Mouse (Mus musculus): ENCODE measurements around the gene H3f3a. TPM values are rescaled to one million over a fixed set of nuclear protein-coding genes. Genes with fewer than 3 reads are reported as not detected.

The H3f3a gene
- polyA plus RNA-seq, 1 experiment from 2014 or later, result 2,025 TPM

DNA sequence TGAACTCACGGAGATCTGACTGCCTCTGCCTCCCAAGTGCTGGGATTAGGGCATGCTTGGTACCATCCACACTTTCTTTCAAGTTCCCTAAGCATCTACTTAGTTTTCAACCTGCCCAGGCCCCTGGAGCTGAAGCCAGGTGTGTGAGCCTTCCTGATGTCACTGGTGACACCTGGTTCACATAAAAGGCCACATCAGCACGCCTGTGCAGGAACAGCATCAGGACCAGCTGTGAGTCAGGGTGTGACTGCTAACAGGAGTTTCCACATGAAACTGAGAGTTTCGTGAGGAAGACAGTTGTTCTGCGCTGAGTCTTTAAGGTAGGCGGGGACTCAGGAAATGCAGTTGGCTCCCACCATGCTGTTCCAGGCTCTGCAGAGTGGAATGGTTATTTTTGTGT lies 48.4 kb downstream of the H3f3a start:
- Histone ChIP-seq H3K27ac (ENCODE audit: low read depth) (no peak overlapping the region), H3K9me3 (ENCODE audit: control insufficient read depth, low read length) (no peaks in the 10 kb centered on the region), H3K4me3 (ENCODE audit: low read depth, low read length) (no peak overlapping the region), H3K27me3 (replicated peaks; ENCODE audit: control insufficient read depth, insufficient read depth, low read length) (no peaks in the 10 kb centered on the region), H3K9ac (ENCODE audit: low read length) (no peak overlapping the region), H3K36me3 (ENCODE audit: control insufficient read depth, insufficient read depth, low read length) (no peaks in the 10 kb centered on the region), H3K4me1 (replicated peaks; ENCODE audit: control insufficient read depth, insufficient read depth, low read length) (peaks cover 14% of the 10 kb centered on the region), H3K4me2 (ENCODE audit: low read length) (no peak overlapping the region)
- WGBS, result 79% methylated on average over 5 of the region's 5 CpGs
- ATAC-seq (replicated peaks; ENCODE audit: low FRiP score, low TSS enrichment, low read depth), result no peak
- no peak for DNase-seq (ENCODE audit: low spot score)

DNA sequence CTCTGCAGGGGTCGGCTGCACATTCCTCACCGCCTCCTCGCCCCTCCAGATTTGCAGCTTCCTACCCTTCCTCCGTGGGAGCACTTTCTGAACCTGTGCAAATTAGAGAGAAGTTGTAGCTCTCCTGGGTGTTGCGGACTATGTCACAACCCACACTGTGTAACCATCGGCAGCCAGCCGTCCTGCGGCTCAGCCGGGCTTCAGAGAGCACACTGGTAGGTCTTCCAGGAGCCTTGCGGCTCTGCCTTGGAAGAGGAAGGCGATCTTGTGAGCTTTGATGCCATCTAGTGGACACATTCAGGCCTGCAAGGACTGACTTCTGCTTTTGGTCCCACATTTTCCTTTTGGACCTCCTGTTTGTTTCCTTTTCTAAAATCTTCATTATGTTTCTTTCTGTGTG lies 49.9 kb downstream of the H3f3a start:
- Histone ChIP-seq H3K4me1 (replicated peaks; ENCODE audit: control insufficient read depth, insufficient read depth, low read length) (peaks cover 13% of the 10 kb centered on the region), H3K4me2 (ENCODE audit: low read length) (peak overlapping the region; percentile 65), H3K9ac (ENCODE audit: low read length) (0 out of 2 replicates have a peak overlapping the region, but pooled peaks have one; percentile 25), H3K27ac (ENCODE audit: low read depth) (no peak overlapping the region), H3K36me3 (ENCODE audit: control insufficient read depth, insufficient read depth, low read length) (no peaks in the 10 kb centered on the region), H3K4me3 (ENCODE audit: low read depth, low read length) (peak overlapping the region; percentile 30), H3K27me3 (replicated peaks; ENCODE audit: control insufficient read depth, insufficient read depth, low read length) (no peaks in the 10 kb centered on the region), H3K9me3 (ENCODE audit: control insufficient read depth, low read length) (no peaks in the 10 kb centered on the region)
- ATAC-seq (replicated peaks; ENCODE audit: low FRiP score, low TSS enrichment, low read depth), result peak; percentile 59
- 0% methylated on average over 11 of the region's 11 CpGs for WGBS
- DNase-seq (ENCODE audit: low spot score), result peak; percentile 91

DNA sequence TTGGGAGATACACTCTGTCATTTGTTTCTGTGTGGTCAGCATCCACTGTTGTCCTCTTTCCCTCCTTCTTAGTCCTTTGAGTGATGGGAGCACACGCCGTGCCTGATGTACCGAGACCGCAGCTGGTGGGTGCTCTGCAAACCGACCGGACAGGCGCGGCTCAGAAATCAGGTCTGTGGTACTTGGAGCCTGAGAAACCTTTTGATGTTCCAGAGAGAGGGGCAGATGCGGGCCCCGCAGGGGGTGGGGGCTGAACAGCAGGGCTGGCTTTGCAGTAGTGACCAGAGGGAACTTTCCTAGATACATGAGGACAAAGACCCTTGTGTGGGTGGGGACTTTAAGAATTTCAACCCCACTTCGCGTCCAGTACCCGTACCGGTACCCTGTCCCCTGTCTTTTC lies 50.4 kb downstream of the H3f3a start:
- ATAC-seq (replicated peaks; ENCODE audit: low FRiP score, low TSS enrichment, low read depth), result peak; percentile 18; the same call in 1 of the 2 replicates
- Histone ChIP-seq H3K4me2 (ENCODE audit: low read length) (peak overlapping the region; percentile 65), H3K9ac (ENCODE audit: low read length) (0 out of 2 replicates have a peak overlapping the region, but pooled peaks have one; percentile 25), H3K4me1 (replicated peaks; ENCODE audit: control insufficient read depth, insufficient read depth, low read length) (peaks cover 9% of the 10 kb centered on the region), H3K4me3 (ENCODE audit: low read depth, low read length) (peak overlapping the region; percentile 30), H3K27ac (ENCODE audit: low read depth) (no peak overlapping the region), H3K36me3 (ENCODE audit: control insufficient read depth, insufficient read depth, low read length) (no peaks in the 10 kb centered on the region), H3K9me3 (ENCODE audit: control insufficient read depth, low read length) (no peaks in the 10 kb centered on the region), H3K27me3 (replicated peaks; ENCODE audit: control insufficient read depth, insufficient read depth, low read length) (no peaks in the 10 kb centered on the region)
- no peak for DNase-seq (ENCODE audit: low spot score)
- 15% methylated on average over 14 of the region's 14 CpGs for WGBS

DNA sequence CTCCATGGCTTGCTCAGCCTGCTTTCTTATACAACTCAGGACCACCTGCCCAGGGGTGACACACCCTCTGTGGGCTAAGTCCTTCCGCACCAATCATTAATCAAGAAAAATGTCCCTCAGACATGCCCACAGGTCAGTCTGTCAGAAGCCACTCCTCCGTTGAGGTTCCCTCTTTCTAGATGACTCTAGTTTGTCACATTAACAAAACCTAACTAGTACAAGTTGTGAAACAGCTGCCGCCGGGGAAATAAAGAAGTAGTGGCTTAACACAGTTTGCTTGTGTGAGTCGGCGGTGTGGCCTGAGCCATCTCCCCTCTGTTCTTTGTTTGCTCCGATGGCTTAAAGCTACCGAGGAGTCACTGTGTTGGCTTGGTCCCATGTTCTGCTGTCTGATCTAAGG lies 51.1 kb downstream of the H3f3a start:
- no peak for DNase-seq (ENCODE audit: low spot score)
- Histone ChIP-seq H3K9me3 (ENCODE audit: control insufficient read depth, low read length) (no peaks in the 10 kb centered on the region), H3K4me3 (ENCODE audit: low read depth, low read length) (no peak overlapping the region), H3K36me3 (ENCODE audit: control insufficient read depth, insufficient read depth, low read length) (no peaks in the 10 kb centered on the region), H3K27ac (ENCODE audit: low read depth) (no peak overlapping the region), H3K9ac (ENCODE audit: low read length) (no peak overlapping the region), H3K27me3 (replicated peaks; ENCODE audit: control insufficient read depth, insufficient read depth, low read length) (no peaks in the 10 kb centered on the region), H3K4me1 (replicated peaks; ENCODE audit: control insufficient read depth, insufficient read depth, low read length) (peaks cover 5% of the 10 kb centered on the region), H3K4me2 (ENCODE audit: low read length) (no peak overlapping the region)
- ATAC-seq (replicated peaks; ENCODE audit: low FRiP score, low TSS enrichment, low read depth), result no peak
- WGBS, result 72% methylated on average over 8 of the region's 8 CpGs

DNA sequence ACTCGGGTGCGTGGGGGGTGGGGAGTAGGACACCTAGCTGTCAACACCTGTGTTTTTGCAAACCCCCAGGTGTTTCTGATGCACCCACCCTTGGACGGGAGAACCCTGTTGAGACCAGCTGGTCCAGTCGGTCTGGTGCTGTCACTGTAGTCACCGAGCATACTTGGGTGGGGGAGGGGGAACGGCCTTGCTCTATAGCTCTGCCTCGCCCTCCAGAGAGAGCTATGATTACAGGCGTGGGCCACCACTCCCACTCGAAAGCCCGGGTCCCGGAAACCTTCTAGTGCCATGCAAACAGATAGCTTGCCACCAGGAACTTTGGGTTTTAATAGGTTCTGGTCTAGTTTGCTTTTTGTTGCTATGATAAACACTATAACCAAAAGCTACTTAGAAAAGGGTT lies 51.6 kb downstream of the H3f3a start:
- no peaks in the 10 kb centered on the region for H3K9me3 ChIP-seq (ENCODE audit: control insufficient read depth, low read length)
- no peaks in the 10 kb centered on the region for H3K4me1 ChIP-seq (replicated peaks; ENCODE audit: control insufficient read depth, insufficient read depth, low read length)
- H3K4me2 ChIP-seq (ENCODE audit: low read length), result no peak overlapping the region
- no peak overlapping the region for H3K27ac ChIP-seq (ENCODE audit: low read depth)
- H3K4me3 ChIP-seq (ENCODE audit: low read depth, low read length), result no peak overlapping the region
- 69% methylated on average over 11 of the region's 11 CpGs for WGBS
- H3K36me3 ChIP-seq (ENCODE audit: control insufficient read depth, insufficient read depth, low read length), result no peaks in the 10 kb centered on the region
- no peaks in the 10 kb centered on the region for H3K27me3 ChIP-seq (replicated peaks; ENCODE audit: control insufficient read depth, insufficient read depth, low read length)
- H3K9ac ChIP-seq (ENCODE audit: low read length), result no peak overlapping the region
- ATAC-seq (replicated peaks; ENCODE audit: low FRiP score, low TSS enrichment, low read depth) (no peak), DNase-seq (ENCODE audit: low spot score) (no peak)

DNA sequence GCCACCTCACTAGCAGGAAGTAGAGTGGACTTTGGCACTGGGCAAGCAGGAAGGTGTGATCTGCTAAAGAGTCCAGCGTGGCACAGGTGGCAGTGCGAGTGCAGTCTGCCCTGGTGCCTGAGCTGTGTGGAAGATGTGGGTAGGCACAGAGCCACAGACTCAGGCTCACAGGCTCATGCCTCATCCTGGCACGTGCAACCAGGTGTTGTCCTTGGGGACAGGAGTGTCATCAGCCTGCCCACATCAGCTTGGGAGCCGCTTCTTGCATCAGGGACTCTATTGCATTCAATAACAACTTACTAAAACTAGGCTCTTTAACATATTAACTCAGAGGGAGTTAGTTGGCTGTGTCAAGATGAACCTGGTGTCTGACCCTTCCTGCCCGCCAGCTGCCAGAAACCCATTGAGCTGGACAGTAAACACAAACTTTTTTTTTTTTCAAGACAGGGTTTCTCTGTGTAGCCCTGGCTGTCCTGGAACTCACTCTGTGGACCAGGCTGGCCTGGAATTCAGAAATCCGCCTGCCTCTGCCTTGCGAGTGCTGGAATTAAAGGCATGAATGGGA lies 55.7 kb downstream of the H3f3a start:
- WGBS, result 83% methylated on average over 7 of the region's 7 CpGs
- Histone ChIP-seq H3K4me1 (replicated peaks; ENCODE audit: control insufficient read depth, insufficient read depth, low read length) (no peaks in the 10 kb centered on the region), H3K9me3 (ENCODE audit: control insufficient read depth, low read length) (no peaks in the 10 kb centered on the region), H3K4me2 (ENCODE audit: low read length) (no peak overlapping the region), H3K9ac (ENCODE audit: low read length) (no peak overlapping the region), H3K36me3 (ENCODE audit: control insufficient read depth, insufficient read depth, low read length) (peaks cover 23% of the 10 kb centered on the region), H3K4me3 (ENCODE audit: low read depth, low read length) (no peak overlapping the region), H3K27ac (ENCODE audit: low read depth) (no peak overlapping the region), H3K27me3 (replicated peaks; ENCODE audit: control insufficient read depth, insufficient read depth, low read length) (no peaks in the 10 kb centered on the region)
- DNase-seq (ENCODE audit: low spot score) (no peak), ATAC-seq (replicated peaks; ENCODE audit: low FRiP score, low TSS enrichment, low read depth) (0 out of 2 replicates have a peak, but pooled peaks have one; percentile 41)

DNA sequence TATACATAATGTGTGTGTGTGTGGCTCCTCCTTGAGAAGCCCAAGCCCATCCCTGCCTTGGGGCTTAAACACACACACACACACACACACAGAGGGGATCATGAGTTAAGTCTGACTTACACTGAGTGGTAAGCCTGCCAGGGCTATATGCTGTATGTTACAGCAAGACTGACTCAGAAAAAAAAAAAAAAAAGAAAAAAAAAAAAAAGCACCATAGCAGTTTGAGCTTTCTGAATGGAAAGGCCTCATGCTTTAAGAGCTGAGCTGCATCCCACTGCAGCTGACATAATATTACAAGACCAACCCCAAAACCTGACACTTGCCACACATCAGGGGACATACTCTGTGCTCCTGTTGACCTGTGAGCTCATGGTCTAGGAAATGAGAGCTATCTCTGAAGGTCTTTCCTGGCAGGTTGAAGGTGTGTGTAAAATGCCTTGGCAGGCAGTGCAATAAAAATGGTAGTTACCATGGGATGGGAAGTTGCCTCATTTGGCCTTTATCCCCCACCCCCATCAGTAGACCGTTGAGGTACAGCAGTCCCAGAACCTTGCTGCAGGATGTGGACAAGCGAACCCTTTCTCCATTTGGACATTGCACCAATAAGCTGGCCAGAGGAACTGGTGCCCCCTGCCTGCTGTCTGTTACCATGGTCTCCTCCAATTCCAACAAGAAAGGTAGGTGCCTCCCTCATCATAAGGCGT lies 56.3 kb downstream of the H3f3a start:
- WGBS, result 81% methylated on average over 3 of the region's 3 CpGs
- Histone ChIP-seq H3K27me3 (replicated peaks; ENCODE audit: control insufficient read depth, insufficient read depth, low read length) (no peaks in the 10 kb centered on the region), H3K36me3 (ENCODE audit: control insufficient read depth, insufficient read depth, low read length) (peaks cover 29% of the 10 kb centered on the region), H3K9me3 (ENCODE audit: control insufficient read depth, low read length) (no peaks in the 10 kb centered on the region), H3K9ac (ENCODE audit: low read length) (no peak overlapping the region), H3K4me2 (ENCODE audit: low read length) (no peak overlapping the region), H3K4me3 (ENCODE audit: low read depth, low read length) (no peak overlapping the region), H3K27ac (ENCODE audit: low read depth) (no peak overlapping the region), H3K4me1 (replicated peaks; ENCODE audit: control insufficient read depth, insufficient read depth, low read length) (no peaks in the 10 kb centered on the region)
- ATAC-seq (replicated peaks; ENCODE audit: low FRiP score, low TSS enrichment, low read depth), result 0 out of 2 replicates have a peak, but pooled peaks have one; percentile 12
- no peak for DNase-seq (ENCODE audit: low spot score)

DNA sequence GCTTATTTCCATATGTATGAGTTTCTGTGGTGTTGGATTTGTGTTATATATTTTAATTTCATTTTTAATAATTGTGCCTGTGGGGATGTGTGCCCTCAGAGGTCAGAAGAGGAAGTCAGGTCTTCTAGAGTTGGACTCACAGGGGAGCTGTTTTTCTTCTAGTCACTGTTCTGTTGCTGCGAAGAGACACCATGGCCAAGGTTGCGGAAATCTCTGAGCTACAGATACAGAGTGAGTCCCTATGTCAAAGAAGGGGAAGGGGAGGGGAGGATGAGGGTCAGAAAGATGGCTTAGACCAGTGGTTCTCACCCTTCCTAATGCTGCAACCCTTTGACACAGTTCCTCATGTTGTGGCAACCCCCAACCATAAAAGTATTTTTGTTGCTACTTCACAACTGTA lies 57.0 kb downstream of the H3f3a start:
- Histone ChIP-seq H3K4me2 (ENCODE audit: low read length) (no peak overlapping the region), H3K27me3 (replicated peaks; ENCODE audit: control insufficient read depth, insufficient read depth, low read length) (no peaks in the 10 kb centered on the region), H3K27ac (ENCODE audit: low read depth) (no peak overlapping the region), H3K4me3 (ENCODE audit: low read depth, low read length) (no peak overlapping the region), H3K9ac (ENCODE audit: low read length) (no peak overlapping the region), H3K4me1 (replicated peaks; ENCODE audit: control insufficient read depth, insufficient read depth, low read length) (no peaks in the 10 kb centered on the region), H3K36me3 (ENCODE audit: control insufficient read depth, insufficient read depth, low read length) (peaks cover 36% of the 10 kb centered on the region), H3K9me3 (ENCODE audit: control insufficient read depth, low read length) (no peaks in the 10 kb centered on the region)
- no peak for ATAC-seq (replicated peaks; ENCODE audit: low FRiP score, low TSS enrichment, low read depth)
- WGBS, result 90% methylated on average over 2 of the region's 2 CpGs
- no peak for DNase-seq (ENCODE audit: low spot score)

DNA sequence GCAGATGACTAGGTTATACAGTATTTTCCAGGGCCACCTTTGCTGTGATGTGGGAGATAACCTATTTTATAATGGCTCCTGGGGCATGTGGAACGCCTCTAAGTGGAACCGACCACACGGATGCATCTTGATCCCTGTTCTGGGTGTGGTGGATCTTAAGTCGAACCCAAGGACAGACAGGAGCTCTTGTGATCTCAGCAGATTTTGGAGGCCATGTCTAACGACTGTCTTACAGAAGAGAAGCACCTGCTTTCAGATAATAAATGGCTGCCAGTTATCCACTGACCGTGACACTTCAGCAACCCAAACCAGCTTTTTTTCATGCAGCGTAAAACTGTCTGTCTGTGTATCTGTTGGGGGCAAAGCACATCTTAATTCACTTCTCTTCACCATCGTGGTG lies 59.4 kb downstream of the H3f3a start:
- WGBS, result 88% methylated on average over 8 of the region's 8 CpGs
- Histone ChIP-seq H3K27ac (ENCODE audit: low read depth) (no peak overlapping the region), H3K4me3 (ENCODE audit: low read depth, low read length) (no peak overlapping the region), H3K9me3 (ENCODE audit: control insufficient read depth, low read length) (no peaks in the 10 kb centered on the region), H3K9ac (ENCODE audit: low read length) (no peak overlapping the region), H3K4me1 (replicated peaks; ENCODE audit: control insufficient read depth, insufficient read depth, low read length) (no peaks in the 10 kb centered on the region), H3K4me2 (ENCODE audit: low read length) (no peak overlapping the region), H3K27me3 (replicated peaks; ENCODE audit: control insufficient read depth, insufficient read depth, low read length) (no peaks in the 10 kb centered on the region), H3K36me3 (ENCODE audit: control insufficient read depth, insufficient read depth, low read length) (peaks cover 48% of the 10 kb centered on the region)
- DNase-seq (ENCODE audit: low spot score) (no peak), ATAC-seq (replicated peaks; ENCODE audit: low FRiP score, low TSS enrichment, low read depth) (no peak)
